Mouse (Mus musculus): Measurements from ENCODE around the gene Tex52.
A peak's percentile ranks its signal among the peaks of the same experiment; 100 is the strongest.
"Not testable (repeated sequence)": the region's sequence is repeated elsewhere in the genome, so short reads cannot be mapped to it uniquely, and the experiment has no call there.

Gene Tex52

GRCm38 (mm10) chr6:128380594-128381167 is 5.4 kb downstream of the Tex52 start:
- not testable (repeated sequence) for DNase-seq (ENCODE audit: low spot score in 2 of 2)

- DNase-seq (ENCODE audit: low spot score in 2 of 2) = no peak
Observed at GRCm38 (mm10) chr6:128381254-128381653, 6.0 kb downstream of the Tex52 start.

GRCm38 (mm10) chr6:128383752-128384151 is 8.5 kb downstream of the Tex52 start:
- DNase-seq (ENCODE audit: low spot score in 2 of 2) = no peak

GRCm38 (mm10) chr6:128385026-128385425 is 9.8 kb downstream of the Tex52 start:
- no peak for DNase-seq (ENCODE audit: low spot score in 2 of 2)

GRCm38 (mm10) chr6:128389185-128389584 is 13.9 kb downstream of the Tex52 start:
- DNase-seq (ENCODE audit: low spot score in 2 of 2) = no peak

GRCm38 (mm10) chr6:128390683-128391082 is 15.4 kb downstream of the Tex52 start:
- no peak for DNase-seq (ENCODE audit: low spot score in 2 of 2)

GRCm38 (mm10) chr6:128397574-128398261 is 22.5 kb downstream of the Tex52 start:
- DNase-seq (ENCODE audit: low spot score in 2 of 2) = no peak

- DNase-seq (ENCODE audit: low spot score in 2 of 2) = no peak
Observed at GRCm38 (mm10) chr6:128398996-128399395, 23.7 kb downstream of the Tex52 start, which contains the start of gene Nrip2. Gene Nrip2, plus strand, starts transcription at chr6:128399296.

GRCm38 (mm10) chr6:128399421-128400185 is 24.3 kb downstream of the Tex52 start:
- DNase-seq (ENCODE audit: low spot score in 2 of 2) = peak in 1 of 2 experiments; percentile 38

- DNase-seq (ENCODE audit: low spot score in 2 of 2) = no peak
Observed at GRCm38 (mm10) chr6:128404708-128405107, 29.5 kb downstream of the Tex52 start.

GRCm38 (mm10) chr6:128408544-128409125 is 33.4 kb downstream of the Tex52 start:
- no peak for DNase-seq (ENCODE audit: low spot score in 2 of 2)

- DNase-seq (ENCODE audit: low spot score in 2 of 2) = no peak
Observed at GRCm38 (mm10) chr6:128410305-128410704, 35.0 kb downstream of the Tex52 start.

- DNase-seq (ENCODE audit: low spot score in 2 of 2) = peak; percentile 70 to 81
Observed at GRCm38 (mm10) chr6:128411115-128411514, 35.9 kb downstream of the Tex52 start.

- no peak for DNase-seq (ENCODE audit: low spot score in 2 of 2)
Observed at GRCm38 (mm10) chr6:128416169-128416568, 40.9 kb downstream of the Tex52 start.

GRCm38 (mm10) chr6:128418076-128418475 is 42.8 kb downstream of the Tex52 start:
- no peak for DNase-seq (ENCODE audit: low spot score in 2 of 2)

GRCm38 (mm10) chr6:128421036-128421435 is 45.8 kb downstream of the Tex52 start:
- DNase-seq (ENCODE audit: low spot score in 2 of 2) = no peak

- no peak for DNase-seq (ENCODE audit: low spot score in 2 of 2)
Observed at GRCm38 (mm10) chr6:128421480-128421879, 46.2 kb downstream of the Tex52 start.

GRCm38 (mm10) chr6:128423496-128424268 is 48.4 kb downstream of the Tex52 start:
- DNase-seq (ENCODE audit: low spot score in 2 of 2) = no peak

- peak; percentile 88 to 92 for DNase-seq (ENCODE audit: low spot score in 2 of 2)
Observed at GRCm38 (mm10) chr6:128424269-128425019, 49.2 kb downstream of the Tex52 start, which contains the start of gene Itfg2. Gene Itfg2, minus strand, starts transcription at chr6:128424931.

- DNase-seq (ENCODE audit: low spot score in 2 of 2) = no peak
Observed at GRCm38 (mm10) chr6:128425046-128425445, 49.8 kb downstream of the Tex52 start.

- no peak for DNase-seq (ENCODE audit: low spot score in 2 of 2)
Observed at GRCm38 (mm10) chr6:128427571-128427970, 52.3 kb downstream of the Tex52 start.

Data from cerebellum, postnatal 4 days (tissue).